In the genomic region with DNA sequence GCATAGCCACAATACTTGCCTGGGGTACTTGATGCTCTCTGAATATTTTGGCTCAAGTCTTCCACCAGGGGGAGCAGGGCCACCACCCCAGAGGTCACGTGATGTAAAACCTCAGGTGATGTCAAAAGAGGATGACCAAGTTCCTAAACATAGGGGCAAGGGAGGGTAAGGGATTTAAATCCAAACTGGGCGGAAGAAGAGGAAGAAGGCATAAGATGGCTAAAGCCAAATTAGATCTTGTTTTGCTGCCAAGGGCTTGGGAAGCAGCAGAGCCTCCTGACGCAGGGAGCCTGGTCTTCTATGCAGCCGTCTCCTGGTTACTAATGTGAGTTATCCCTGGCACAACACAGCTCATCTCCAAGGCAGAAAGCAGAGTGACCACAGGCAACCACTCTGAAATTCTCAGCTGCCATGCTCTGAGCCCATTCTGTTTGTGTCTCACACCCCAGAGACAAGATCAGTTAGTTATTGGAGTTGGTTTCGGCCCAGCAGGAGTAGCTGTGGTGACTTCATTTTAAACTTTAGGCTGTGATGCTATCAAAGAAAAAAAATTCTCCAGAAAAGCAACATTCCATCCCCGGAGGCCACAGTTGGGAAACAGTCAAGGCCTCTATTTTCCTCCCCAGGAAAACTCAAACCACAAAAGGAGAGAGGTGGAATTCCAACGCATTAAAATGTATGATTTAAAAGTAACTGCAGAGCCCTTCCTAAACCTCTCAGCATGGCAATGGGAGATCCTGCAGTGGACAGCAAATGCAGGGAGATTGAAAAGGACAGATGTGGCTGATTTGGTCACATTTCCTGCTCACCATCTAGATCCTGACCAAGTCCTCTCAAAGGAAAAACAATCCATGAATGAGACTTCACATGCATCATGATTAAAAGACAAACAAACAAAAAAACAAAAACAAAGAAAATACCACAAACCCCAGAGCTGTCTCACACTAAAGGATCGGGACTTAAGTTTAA, we compare ENCODE assay signal across 8 mouse cellular contexts.
DNase-seq lines count a peak whose midpoint lies in the region; ATAC-seq lines count a peak whose summit lies in the region.

No protein-coding gene starts in this region.

- no peaks in the 10 kb centered on the region for H3K9me3 ChIP-seq in heart, embryonic 10.5 days
- H3K9me3 ChIP-seq in neural tube, embryonic 13.5 days: no peaks in the 10 kb centered on the region

- no peaks in the 10 kb centered on the region; the same call in 1 of the 2 replicates for H3K4me1 ChIP-seq in heart, embryonic 10.5 days
- peaks cover 53% of the 10 kb centered on the region for H3K4me1 ChIP-seq in neural tube, embryonic 13.5 days (replicated peaks)

- H3K9ac ChIP-seq in neural tube, embryonic 13.5 days: no peak overlapping the region

- WGBS in heart, embryonic 10.5 days: 83% methylated on average over 8 of the region's 8 CpGs
- WGBS in neural tube, embryonic 13.5 days: 78% methylated on average over 8 of the region's 8 CpGs

- H3K27me3 ChIP-seq in heart, embryonic 10.5 days (ENCODE audit: insufficient read depth, poor library complexity, severe bottlenecking): no peaks in the 10 kb centered on the region
- H3K27me3 ChIP-seq in neural tube, embryonic 13.5 days: no peaks in the 10 kb centered on the region

- no peak overlapping the region for H3K27ac ChIP-seq in heart, embryonic 10.5 days
- H3K27ac ChIP-seq in neural tube, embryonic 13.5 days (replicated peaks): peak overlapping the region; percentile 42

- peak; percentile 65 for DNase-seq in heart, adult 11 months
- no peak for DNase-seq in heart, embryonic 10.5 days (ENCODE audit: low spot score)
- no peak for DNase-seq in neural tube, embryonic 10.5 days (ENCODE audit: extremely low spot score, low spot score)
- peak; percentile 33 for DNase-seq in thymus, postnatal 25 days
- DNase-seq in spleen, adult 18-20 months: no peak

- H3K4me2 ChIP-seq in neural tube, embryonic 13.5 days: no peak overlapping the region

- H3K36me3 ChIP-seq in heart, embryonic 10.5 days: no peaks in the 10 kb centered on the region
- H3K36me3 ChIP-seq in neural tube, embryonic 13.5 days: no peaks in the 10 kb centered on the region

- H3K4me3 ChIP-seq in heart, embryonic 10.5 days: no peak overlapping the region
- H3K4me3 ChIP-seq in neural tube, embryonic 13.5 days: no peak overlapping the region

- no peak for ATAC-seq in neural tube, embryonic 13.5 days (ENCODE audit: low read depth)
- peak; percentile 37; the same call in 1 of the 2 replicates for ATAC-seq in granulocyte monocyte progenitor cell, adult 5-6 weeks (replicated peaks; ENCODE audit: poor library complexity, severe bottlenecking)
- no peak for ATAC-seq in erythroblast, adult 5-6 weeks (replicated peaks; ENCODE audit: low FRiP score, poor library complexity, severe bottlenecking)

Comparison
In these comparisons a context has a peak if more than half of its experiments do, and no peak if none do; other contexts are left out.
1. DNase-seq: peak in heart, adult 11 months (single experiment) and thymus, postnatal 25 days (single experiment); none in heart, embryonic 10.5 days (single experiment), neural tube, embryonic 10.5 days (single experiment) and spleen, adult 18-20 months (0 of 2).